Mouse (Mus musculus): Measurements from ENCODE around the gene Aar2. TPM values are rescaled to one million over a fixed set of nuclear protein-coding genes. Genes with fewer than 3 reads are reported as not detected.

The Aar2 gene
- total RNA-seq, 2 experiments from 2014 or later = 22.3 to 23.2 TPM

DNA sequence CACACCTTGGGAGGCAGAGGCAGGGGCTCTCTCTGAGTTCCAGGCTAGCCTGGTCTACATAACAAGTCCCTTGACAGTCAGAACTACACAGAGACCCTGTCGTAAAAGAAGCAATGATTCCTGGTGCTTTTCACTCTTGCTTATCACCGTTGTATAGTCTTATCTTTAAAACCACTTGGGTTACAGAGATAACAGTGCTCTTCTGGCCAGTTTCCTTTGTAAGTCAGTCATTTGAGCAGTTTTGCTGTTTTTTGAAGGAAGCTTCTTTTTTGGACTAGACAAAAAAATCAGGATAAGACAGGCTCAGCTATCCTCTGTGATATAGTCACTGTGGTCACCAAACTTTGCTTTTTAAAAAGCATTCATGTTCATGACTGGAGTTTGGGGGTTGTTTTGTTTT lies 14.4 kb downstream of the Aar2 start:
- intact Hi-C loops (cut with DNase I) = no loop called here

DNA sequence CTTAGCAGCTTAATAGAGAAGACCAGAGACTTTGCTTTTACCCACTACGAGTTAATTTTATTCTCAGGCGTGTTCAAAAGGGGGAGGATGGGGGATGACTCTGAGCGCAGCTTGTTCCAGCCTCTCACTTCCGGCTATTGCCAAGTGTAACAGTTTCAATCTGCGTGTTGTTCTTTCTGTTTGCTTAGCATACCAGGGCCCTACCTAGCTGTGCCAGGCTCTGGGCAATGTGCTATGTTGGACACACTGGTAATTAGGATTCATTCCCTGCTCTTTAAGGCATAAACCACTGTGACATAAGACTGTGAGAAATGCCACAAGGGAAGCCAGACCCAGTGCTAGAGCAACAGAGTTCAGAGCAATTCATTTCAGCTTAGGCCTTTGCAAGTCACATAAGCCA lies 16.2 kb downstream of the Aar2 start:
- DNase-seq (ENCODE audit: low spot score) = no peak
- intact Hi-C loops (cut with DNase I) = no loop called here

More for the DNA sequence above, 14.4 kb downstream of the Aar2 start:
- no peak for DNase-seq (ENCODE audit: low spot score)

DNA sequence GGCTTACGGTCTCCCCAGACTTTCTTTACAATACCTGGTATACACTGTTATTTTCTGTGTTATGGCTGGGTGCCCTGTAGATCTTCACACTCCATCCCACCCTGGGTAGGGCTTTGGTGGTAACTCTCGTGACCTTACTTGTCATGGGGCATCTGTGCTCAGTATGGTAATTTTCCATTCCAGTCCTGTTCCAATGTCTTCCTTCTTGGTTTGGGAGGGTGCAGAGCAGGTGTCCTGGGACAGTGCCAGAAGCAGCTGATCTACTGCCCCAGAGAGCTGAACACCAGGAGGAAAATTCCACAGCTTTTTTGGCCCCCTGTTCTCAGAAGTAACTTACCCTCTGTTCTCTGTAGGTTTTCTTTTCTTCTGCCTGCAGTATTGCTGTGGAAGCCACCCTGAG lies 19.1 kb downstream of the Aar2 start:
- DNase-seq (ENCODE audit: low spot score) = no peak
- intact Hi-C loops (cut with DNase I) = no loop called here

DNA sequence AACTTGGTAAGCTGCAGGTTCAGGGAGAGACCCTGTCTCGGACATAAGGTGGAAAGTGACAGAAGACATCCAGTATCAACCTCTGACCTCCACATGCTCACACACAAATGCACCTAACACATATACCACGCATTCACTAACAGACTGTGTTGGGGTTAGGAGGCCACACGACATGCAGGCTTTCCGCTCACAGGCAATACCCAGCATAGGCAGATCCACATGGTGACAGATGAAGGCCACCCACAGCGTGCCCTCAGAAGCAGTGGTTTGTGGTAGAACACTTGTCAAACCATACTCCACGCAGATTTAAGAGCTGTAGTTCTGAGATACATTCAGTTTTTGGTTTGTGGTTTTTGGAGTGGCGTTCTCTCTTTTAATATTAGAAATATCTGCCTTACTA lies 21.3 kb downstream of the Aar2 start:
- intact Hi-C loops (cut with DNase I) = no loop called here
- DNase-seq (ENCODE audit: low spot score) = no peak

GRCm38 (mm10) chr2:156569261-156569660 lies 21.9 kb downstream of the Aar2 start:
- intact Hi-C loops (cut with DNase I) = no loop called here
- no peak for DNase-seq (ENCODE audit: low spot score)

DNA sequence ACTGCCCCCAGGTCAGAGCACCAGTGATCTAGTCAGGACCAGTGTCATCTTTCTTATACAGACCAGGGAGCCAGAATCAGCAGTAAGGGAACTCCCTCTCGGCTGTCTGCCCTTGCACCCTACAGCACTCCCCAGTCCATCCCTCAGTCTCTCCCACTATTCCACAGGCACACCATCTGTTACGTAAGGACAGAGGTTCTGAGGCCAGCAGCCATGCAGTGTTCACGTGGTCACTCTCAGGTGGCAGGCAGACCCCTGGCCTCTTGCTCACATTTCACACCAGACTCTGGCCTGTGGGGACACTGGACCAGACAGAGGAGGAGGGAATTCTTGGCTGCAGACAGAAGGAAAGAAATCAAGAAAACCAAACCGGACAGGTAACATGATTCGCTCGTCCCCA lies 24.1 kb downstream of the Aar2 start:
- DNase-seq (ENCODE audit: low spot score) = no peak
- intact Hi-C loops (cut with DNase I) = no loop called here

GRCm38 (mm10) chr2:156576850-156577587 lies 29.6 kb downstream of the Aar2 start:
- intact Hi-C loops (cut with DNase I) = no loop called here

GRCm38 (mm10) chr2:156580507-156580906 lies 33.1 kb downstream of the Aar2 start:
- intact Hi-C loops (cut with DNase I) = loop anchor here (5.0 kb wide), 1 partner anchor 42 kb away; no protein-coding TSS in a partner anchor
- DNase-seq (ENCODE audit: low spot score) = no peak

More at GRCm38 (mm10) chr2:156576850-156577587, 29.6 kb downstream of the Aar2 start:
- DNase-seq (ENCODE audit: low spot score) = no peak

DNA sequence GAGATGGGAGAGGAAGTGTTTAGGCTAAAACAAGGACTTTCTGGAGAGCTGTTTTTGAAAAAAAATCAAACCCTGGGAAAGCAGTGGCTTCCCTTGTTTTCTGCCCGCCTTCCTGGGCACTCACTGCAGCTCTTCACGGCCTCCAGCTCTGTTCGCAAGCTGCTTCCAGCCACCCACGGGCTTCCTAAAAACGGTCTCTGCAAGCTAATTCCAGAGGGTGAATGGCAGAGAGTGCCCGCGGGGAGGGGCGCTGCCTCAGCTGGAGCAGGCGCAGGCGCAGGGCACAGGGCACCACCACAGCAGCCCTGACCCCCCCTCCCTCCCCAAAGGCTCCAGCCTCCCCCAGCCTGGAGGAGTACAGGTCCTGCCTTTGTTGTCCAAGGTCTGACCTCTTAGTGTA lies 33.9 kb downstream of the Aar2 start:
- intact Hi-C loops (cut with DNase I) = loop anchor here (5.0 kb wide), 1 partner anchor 41 kb away; no protein-coding TSS in a partner anchor
- DNase-seq (ENCODE audit: low spot score) = no peak

- no peak for DNase-seq (ENCODE audit: low spot score)
- intact Hi-C loops (cut with DNase I) = loop anchor here (5.0 kb wide), 1 partner anchor 39 kb away; no protein-coding TSS in a partner anchor
Measured at GRCm38 (mm10) chr2:156582887-156583286, 35.5 kb downstream of the Aar2 start.

GRCm38 (mm10) chr2:156584154-156584796 lies 36.9 kb downstream of the Aar2 start:
- intact Hi-C loops (cut with DNase I) = loop anchor here (1.0 to 5.0 kb wide), 2 partner anchors 38 to 121 kb away; no protein-coding TSS in a partner anchor
- DNase-seq (ENCODE audit: low spot score) = no peak

DNA sequence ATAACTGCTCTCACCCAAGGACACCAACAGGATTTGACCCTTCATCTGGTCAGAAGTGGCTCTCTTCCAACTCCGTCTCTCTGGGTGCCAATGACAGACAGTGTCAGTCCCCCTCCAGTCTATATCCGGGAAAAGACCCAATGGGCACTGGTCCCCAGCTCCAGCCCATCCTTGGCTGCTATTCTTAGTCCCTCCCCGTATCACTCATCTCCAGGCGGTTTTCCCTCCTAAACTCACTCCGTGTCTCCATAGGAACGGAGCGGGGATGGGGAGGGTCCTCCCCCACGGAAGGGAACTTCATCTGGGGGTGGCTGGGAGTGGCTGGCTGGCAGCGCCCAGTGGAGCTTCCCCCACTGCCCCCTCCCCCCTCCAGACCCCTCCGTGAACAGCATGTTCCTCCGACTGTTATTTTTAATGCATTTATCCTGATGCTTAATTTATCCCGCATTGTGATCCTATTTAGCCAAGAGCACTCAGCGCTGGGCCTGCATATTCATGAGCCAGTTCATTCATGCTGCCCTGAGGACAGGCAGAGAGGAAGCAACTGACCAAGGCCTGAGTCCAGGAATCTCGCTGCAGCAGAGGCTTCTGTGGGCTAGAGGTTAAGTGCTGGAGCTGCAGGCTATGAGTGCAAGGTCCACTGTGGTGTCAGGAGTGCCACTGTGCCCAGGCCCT lies 37.5 kb downstream of the Aar2 start:
- DNase-seq (ENCODE audit: low spot score) = peak; percentile 13
- intact Hi-C loops (cut with DNase I) = loop anchor here (1.0 to 5.0 kb wide), 2 partner anchors 37 to 120 kb away; no protein-coding TSS in a partner anchor

- DNase-seq (ENCODE audit: low spot score) = no peak
- intact Hi-C loops (cut with DNase I) = no loop called here
Measured at GRCm38 (mm10) chr2:156589481-156589880, 42.1 kb downstream of the Aar2 start.

DNA sequence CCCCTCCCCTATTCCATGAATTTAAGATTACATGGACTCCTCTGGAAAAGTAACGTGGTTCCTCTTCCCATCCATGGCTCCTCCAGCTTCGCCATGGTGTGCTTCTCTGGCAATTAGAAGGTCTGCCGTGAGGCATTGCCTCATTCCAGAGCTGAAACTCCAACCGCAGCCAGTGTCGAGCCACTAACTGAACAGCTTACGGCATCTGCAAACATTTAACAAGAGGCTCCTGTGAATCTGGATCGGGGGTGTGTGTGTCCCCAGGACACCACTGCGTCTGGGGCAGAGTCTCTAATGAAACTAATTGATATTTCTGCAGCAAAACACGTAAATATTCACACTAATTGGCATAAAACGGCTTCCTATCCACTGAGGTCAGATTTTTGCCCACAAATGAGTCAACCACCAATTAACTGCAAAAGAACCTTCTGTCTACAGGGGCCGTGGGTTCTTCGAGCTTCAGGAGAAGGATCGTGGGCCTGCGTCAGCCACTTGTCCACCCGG lies 47.7 kb downstream of the Aar2 start:
- intact Hi-C loops (cut with DNase I) = no loop called here
- DNase-seq (ENCODE audit: low spot score) = no peak

GRCm38 (mm10) chr2:156602581-156602980 lies 55.2 kb downstream of the Aar2 start:
- intact Hi-C loops (cut with DNase I) = no loop called here
- DNase-seq (ENCODE audit: low spot score) = no peak

GRCm38 (mm10) chr2:156603671-156604070 lies 56.3 kb downstream of the Aar2 start:
- intact Hi-C loops (cut with DNase I) = no loop called here
- no peak for DNase-seq (ENCODE audit: low spot score)

DNA sequence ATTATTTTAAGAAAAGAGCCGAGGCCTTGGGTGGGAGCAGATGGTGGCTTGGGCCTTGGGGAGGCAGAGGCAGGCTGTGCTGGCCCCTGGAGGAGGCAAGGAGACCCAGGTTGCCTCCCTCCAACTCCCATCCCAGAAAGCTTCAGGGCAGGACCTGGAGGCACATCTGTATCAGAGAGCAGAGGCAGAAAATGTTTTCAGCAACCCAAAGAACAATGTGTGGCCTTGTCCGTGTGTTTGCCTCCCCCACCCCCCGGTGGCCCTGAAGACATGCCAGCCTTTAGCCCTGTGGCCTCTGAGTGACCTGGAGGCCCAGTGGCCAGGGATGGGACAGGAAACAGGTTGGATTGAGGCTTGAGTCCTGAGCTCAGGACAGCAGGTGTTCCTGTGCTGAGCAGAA lies 57.8 kb downstream of the Aar2 start:
- intact Hi-C loops (cut with DNase I) = loop anchor here (5.0 kb wide), 1 partner anchor 78 kb away; no protein-coding TSS in a partner anchor
- DNase-seq (ENCODE audit: low spot score) = no peak

DNA sequence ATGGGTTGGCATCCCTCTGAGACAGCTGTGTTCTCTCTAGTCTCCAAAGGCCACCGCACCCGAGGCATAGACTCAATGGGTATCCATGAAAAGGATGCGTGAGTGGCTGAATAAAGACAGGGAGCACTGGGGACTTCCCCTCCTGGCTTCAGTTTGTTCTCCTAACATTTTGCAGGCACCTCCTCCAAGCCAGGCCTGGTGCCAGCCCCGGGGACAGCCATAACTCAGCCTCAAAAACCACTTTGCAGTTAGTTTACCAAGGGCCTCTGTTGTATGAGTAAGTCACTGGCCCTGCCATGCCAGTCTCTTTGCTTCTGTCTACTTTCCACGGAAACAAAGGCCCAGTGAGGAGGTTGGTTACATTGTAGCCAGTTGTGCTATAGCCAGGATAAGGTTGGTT lies 58.6 kb downstream of the Aar2 start:
- intact Hi-C loops (cut with DNase I) = loop anchor here (5.0 kb wide), 1 partner anchor 79 kb away; no protein-coding TSS in a partner anchor

GRCm38 (mm10) chr2:156613081-156613540 lies 65.7 kb downstream of the Aar2 start:
- no peak for DNase-seq (ENCODE audit: low spot score)
- intact Hi-C loops (cut with DNase I) = loop anchor here (2.0 kb wide), 1 partner anchor 92 kb away; no protein-coding TSS in a partner anchor

More for the DNA sequence above, 58.6 kb downstream of the Aar2 start:
- DNase-seq (ENCODE audit: low spot score) = no peak

Data from heart, postnatal 25 days (tissue).